1 mouse cellular context compared by ENCODE assay signal in the genomic region with DNA sequence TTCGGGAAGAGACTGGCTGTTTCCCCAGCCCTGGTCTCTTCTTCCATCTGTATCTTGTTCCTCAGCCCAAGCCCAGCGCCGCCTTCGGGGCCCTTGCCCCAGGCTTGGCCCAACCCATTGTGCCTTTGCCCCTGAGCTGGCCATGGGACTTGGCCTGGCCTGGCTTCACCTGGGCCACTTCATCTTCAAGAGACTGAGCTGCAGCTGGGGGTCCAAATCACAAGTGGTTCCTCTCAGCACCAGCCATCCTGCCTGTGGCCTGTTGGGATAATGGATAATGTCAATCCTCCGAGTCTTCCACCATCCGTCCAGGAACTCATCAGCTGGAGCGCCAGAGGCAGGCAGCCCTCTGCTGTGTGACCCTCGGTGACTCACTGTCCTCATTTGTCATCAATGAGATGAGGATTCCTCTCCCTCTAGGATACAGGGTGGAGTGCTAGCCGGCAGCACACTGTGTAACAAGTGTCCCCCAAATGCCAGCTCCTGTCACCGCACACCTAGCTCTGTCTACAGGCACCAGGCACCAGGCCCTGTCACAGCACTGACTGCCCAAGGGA.
TF ChIP-seq lines count a peak whose summit lies in the region.

No protein-coding gene starts in this region.

TF ChIP-seq in CH12.LX, 34 proteins besides CTCF, POLR2A, EP300 and RAD21:
- no peak for TF ChIP-seq ZMIZ1 (IDR thresholded peaks at IDR 0.05; ENCODE audit: low read depth, low read length)
- TF ChIP-seq IRF4 (IDR thresholded peaks at IDR 0.05; ENCODE audit: low read depth, low read length), result no peak
- TF ChIP-seq CHD1 (IDR thresholded peaks at IDR 0.05; ENCODE audit: low read depth, low read length), result no peak
- no peak for TF ChIP-seq HCFC1 (IDR thresholded peaks at IDR 0.05; ENCODE audit: low read depth, low read length)
- no peak for TF ChIP-seq JUND (conservative IDR thresholded peaks at IDR 0.05; ENCODE audit: low read depth, low read length)
- no peak for TF ChIP-seq MAFK (IDR thresholded peaks at IDR 0.05; ENCODE audit: insufficient replicate concordance, low read length)
- no peak for TF ChIP-seq POLR2AphosphoS2 (IDR thresholded peaks at IDR 0.05; ENCODE audit: low read depth, low read length)
- no peak for TF ChIP-seq MAZ (IDR thresholded peaks at IDR 0.05; ENCODE audit: low read depth, low read length)
- TF ChIP-seq SIN3A (IDR thresholded peaks at IDR 0.05; ENCODE audit: low read length), result no peak
- TF ChIP-seq USF2 (conservative IDR thresholded peaks at IDR 0.05; ENCODE audit: low read depth, low read length), result no peak
- no peak for TF ChIP-seq RCOR1 (conservative IDR thresholded peaks at IDR 0.05; ENCODE audit: low read depth, low read length)
- no peak for TF ChIP-seq KAT2A (IDR thresholded peaks at IDR 0.05; ENCODE audit: insufficient replicate concordance, low read length)
- TF ChIP-seq NELFE (IDR thresholded peaks at IDR 0.05; ENCODE audit: low read depth, low read length), result no peak
- TF ChIP-seq E2F4 (IDR thresholded peaks at IDR 0.05; ENCODE audit: insufficient replicate concordance, low read depth, low read length), result no peak
- TF ChIP-seq NRF1 (IDR thresholded peaks at IDR 0.05; ENCODE audit: low read depth, low read length), result no peak
- no peak for TF ChIP-seq TBP (conservative IDR thresholded peaks at IDR 0.05; ENCODE audit: low read depth, low read length)
- no peak for TF ChIP-seq CHD2 (IDR thresholded peaks at IDR 0.05; ENCODE audit: low read length)
